Mouse (Mus musculus) splenic B cell, adult 2 months (primary cell): Measurements from ENCODE around the gene Slc35e3.

Experiments
- DNase-seq: peaks from one replicate; pipeline ENCODE4 v3.0.0-alpha.2; 2011; ENCODE audit warnings: low read depth, low spot score
- H3K27me3 ChIP-seq: 2 replicates; pipeline ENCODE4 v1.6.1; 2012; ENCODE audit warnings: mild to moderate bottlenecking, low read length, moderate library complexity, mixed read lengths; ENCODE audit not compliant: control insufficient read depth, poor library complexity, insufficient read depth, severe bottlenecking
- H3K36me3 ChIP-seq: 2 replicates; pipeline ENCODE4 v1.6.1; 2012; ENCODE audit warnings: mild to moderate bottlenecking, low read length, moderate library complexity, mixed read lengths; ENCODE audit not compliant: control insufficient read depth, poor library complexity, insufficient read depth, severe bottlenecking

Slc35e3 gene

GRCm38 (mm10) chr10:117746297-117746883 lies at the start of gene Slc35e3:
Gene Slc35e3, minus strand, starts transcription at chr10:117746365.
- peak; percentile 95 for DNase-seq
- Histone ChIP-seq H3K36me3 (0 out of 2 replicates have a peak, but pooled peaks cover 3% of the 10 kb centered on the region), H3K27me3 (no peaks in the 10 kb centered on the region)

DNA sequence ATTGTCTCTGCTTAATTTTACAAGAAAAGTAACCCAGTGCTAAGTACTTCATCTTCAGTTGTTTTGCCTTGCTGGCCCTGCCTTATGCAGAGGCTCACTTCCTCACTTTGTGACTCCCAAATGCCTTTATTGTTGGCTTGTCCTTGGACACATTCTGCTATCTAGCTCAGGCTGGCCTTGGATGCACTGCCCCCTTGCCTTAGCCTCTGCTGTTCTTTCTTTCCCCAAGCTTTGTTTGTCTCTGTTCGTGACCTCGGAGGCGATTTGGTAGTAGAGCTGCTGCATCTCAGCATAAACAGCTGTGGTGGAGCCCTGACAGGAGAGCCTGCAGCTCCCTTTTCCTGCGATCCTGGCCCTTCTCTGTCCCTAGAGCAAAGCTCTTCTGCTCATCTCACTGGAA lies 49.0 kb upstream of the Slc35e3 start:
- H3K27me3 ChIP-seq = no peaks in the 10 kb centered on the region
- DNase-seq = no peak
- H3K36me3 ChIP-seq = peaks cover 2% of the 10 kb centered on the region; the same call in 1 of the 2 replicates

DNA sequence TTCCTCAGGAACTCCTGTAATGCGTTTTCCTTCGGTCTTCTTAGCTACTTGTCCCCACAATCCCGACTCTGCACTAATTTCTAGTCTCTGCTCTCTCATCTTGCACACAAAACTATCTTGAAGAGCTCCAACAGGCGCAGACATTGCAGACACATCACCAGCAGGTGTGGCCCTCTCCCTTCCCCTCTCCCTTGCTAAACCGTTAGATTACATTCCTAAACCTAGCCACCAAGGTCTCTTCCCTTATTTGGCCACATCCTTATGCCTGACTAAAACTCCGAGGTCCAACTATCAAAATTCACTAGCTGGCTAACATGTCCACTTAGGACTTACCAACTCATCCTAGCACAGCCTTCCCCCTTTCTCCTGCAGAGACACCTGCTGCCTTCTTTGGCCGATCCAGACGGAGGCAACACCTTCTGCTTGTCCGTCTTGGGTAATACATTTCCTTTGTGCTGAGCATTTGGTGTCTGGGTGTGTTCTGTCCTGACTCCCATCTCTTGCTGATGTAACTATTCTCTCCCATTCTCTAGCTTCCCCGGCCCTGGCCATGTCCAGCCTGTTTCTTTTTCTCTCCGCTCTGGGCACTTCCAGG lies 47.4 kb upstream of the Slc35e3 start:
- Histone ChIP-seq H3K36me3 (peaks cover 2% of the 10 kb centered on the region; the same call in 1 of the 2 replicates), H3K27me3 (no peaks in the 10 kb centered on the region)
- DNase-seq = no peak

GRCm38 (mm10) chr10:117792141-117793091 lies 46.3 kb upstream of the Slc35e3 start, which contains the start of gene Nup107:
Gene Nup107, minus strand, starts transcription at chr10:117792705.
- peak; percentile 100 for DNase-seq
- H3K36me3 ChIP-seq = peaks cover 2% of the 10 kb centered on the region; the same call in 1 of the 2 replicates
- no peaks in the 10 kb centered on the region for H3K27me3 ChIP-seq

- no peak for DNase-seq
- no peaks in the 10 kb centered on the region for H3K27me3 ChIP-seq
- H3K36me3 ChIP-seq = peaks cover 2% of the 10 kb centered on the region; the same call in 1 of the 2 replicates
Observed at GRCm38 (mm10) chr10:117791171-117791470, 45.0 kb upstream of the Slc35e3 start.

DNA sequence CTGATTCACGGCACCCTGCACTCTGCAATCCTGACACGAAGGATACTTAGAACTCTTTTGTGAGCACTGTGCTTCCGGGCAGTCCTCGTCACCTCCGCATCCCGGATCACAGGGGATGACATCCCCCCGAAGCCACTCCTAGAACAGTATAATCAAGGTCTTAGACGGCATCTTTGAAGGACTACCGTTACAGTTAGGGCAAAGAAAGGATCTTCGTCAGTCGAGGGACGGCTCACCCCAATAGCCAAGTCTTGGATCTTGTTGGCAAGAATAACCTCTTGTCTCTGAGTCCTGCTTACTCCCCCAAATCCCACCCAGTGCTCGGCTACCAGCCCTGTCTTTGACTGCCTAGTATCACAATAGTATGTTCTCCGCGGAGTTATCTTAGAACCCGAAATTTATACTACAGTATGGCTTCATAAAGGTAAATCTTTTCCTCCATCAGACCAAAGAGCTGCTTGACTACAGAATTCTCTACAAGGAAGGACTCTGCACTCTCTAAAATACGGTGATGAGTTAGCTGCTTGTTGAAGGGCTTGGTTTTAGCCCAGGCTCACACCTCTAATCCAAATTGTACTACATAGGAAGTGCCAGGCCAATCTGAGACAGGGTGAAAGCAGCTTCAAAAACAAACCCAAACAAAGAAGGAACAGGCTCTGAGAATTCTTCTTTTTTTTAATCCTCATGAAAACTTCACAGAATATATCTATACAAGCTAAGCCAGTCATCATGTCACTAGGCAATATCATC lies 44.4 kb upstream of the Slc35e3 start:
- Histone ChIP-seq H3K27me3 (no peaks in the 10 kb centered on the region), H3K36me3 (peaks cover 2% of the 10 kb centered on the region; the same call in 1 of the 2 replicates)
- no peak for DNase-seq

- no peak for DNase-seq
- Histone ChIP-seq H3K36me3 (peaks cover 2% of the 10 kb centered on the region; the same call in 1 of the 2 replicates), H3K27me3 (no peaks in the 10 kb centered on the region)
Observed at GRCm38 (mm10) chr10:117790011-117790410, 43.8 kb upstream of the Slc35e3 start.

DNA sequence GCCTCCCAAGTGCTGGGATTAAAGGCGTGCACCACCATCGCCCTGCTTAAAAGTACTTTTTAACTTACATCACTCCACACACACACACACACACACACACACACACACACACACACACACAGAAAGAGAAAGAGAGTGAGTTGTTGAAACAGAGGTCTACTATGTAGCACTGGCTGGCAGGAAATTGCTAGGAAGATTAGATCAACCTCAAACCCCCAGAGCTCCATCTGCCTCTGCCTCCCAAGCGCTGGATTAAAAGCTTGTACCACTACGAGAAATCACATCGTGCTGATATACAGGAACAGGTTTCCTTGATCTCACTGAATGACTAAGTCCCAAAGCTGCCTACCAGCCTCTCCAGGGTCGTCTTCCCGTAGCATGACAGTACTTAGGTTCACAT lies 38.5 kb upstream of the Slc35e3 start:
- Histone ChIP-seq H3K27me3 (no peaks in the 10 kb centered on the region), H3K36me3 (peaks cover 7% of the 10 kb centered on the region; the same call in 1 of the 2 replicates)
- no peak for DNase-seq

DNA sequence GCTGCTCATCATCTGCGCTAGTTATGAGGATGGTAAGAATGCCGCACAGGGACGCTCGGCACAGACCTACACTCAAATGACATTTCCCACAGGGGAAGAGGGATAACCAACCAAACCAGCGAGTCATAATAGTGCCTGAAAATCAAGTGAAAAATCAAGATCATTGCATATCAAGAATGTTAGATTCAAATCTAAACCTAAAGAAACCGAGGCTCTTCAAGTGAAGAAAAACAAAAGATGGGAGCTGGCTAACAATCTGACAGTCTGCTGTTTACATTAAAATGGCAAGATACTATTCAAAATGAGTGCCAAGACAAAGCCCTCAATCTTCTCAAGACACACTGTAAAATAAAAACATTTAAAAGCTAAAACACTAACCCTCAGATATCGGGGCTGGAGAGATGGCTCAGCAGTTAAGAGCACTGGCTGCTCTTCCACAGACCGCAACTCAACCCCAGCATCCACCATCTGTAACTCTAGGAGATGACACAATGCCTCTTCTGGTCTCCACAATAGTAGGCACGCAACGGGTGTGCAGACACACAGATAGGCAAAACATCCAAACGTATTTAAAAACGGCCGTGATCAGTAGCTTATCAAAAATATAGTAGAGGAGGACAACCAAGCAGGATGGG lies 37.7 kb upstream of the Slc35e3 start:
- Histone ChIP-seq H3K27me3 (no peaks in the 10 kb centered on the region), H3K36me3 (peaks cover 7% of the 10 kb centered on the region; the same call in 1 of the 2 replicates)
- no peak for DNase-seq

DNA sequence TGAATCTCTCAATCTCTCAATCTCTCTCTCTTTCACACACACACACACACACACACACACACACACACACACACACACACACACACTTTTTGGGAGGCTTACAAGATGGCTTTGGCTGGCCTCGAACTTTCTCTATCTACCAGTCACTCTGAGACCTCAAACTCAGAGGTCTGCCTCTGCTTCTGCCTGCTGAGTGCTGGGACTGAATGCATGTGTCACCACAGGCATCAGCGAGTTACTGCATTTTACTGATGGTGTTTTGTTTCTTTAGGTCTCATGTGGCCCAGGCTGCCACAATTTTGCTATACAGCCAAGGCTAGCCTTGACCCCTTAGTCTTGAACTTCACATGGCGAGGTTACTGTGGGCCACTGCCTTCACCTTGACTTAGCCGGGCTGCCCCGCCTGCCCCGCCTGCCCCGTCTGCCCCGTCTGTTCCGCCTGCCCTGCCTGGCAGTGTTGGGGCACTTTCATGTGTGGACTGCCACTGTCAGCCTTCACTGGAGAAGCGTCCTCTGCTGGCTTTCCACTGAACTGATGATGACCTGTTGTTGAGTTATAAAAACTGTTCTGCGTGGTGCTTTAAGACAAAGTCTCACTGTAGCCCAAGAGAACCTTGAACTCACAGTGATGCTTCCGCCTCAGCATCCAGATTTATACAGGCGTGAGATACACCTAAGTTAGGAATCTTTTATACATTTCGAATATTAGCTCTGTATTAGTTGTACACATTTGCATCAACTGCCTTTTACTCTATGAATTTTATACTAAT lies 36.5 kb upstream of the Slc35e3 start:
- no peak for DNase-seq
- peaks cover 7% of the 10 kb centered on the region; the same call in 1 of the 2 replicates for H3K36me3 ChIP-seq
- H3K27me3 ChIP-seq = no peaks in the 10 kb centered on the region

DNA sequence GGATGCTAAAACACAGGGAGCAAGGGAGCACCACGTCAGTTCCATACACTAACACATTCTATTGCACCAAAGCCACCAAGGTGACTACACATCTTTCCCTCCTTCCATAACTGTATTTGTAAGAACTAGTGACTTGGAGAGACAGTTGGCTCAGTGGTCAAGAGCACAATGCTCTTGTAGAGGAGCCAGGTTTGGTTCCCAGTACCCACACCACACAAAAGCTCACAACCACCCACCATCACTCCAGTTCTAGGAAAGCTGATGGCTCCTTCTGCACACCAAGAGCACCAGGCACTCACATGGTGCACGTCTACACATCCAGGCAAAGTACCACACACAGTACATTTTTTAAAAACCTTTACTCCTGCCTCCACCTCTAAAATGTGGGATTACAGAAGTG lies 35.9 kb upstream of the Slc35e3 start:
- H3K36me3 ChIP-seq = peaks cover 7% of the 10 kb centered on the region; the same call in 1 of the 2 replicates
- DNase-seq = no peak
- H3K27me3 ChIP-seq = no peaks in the 10 kb centered on the region

DNA sequence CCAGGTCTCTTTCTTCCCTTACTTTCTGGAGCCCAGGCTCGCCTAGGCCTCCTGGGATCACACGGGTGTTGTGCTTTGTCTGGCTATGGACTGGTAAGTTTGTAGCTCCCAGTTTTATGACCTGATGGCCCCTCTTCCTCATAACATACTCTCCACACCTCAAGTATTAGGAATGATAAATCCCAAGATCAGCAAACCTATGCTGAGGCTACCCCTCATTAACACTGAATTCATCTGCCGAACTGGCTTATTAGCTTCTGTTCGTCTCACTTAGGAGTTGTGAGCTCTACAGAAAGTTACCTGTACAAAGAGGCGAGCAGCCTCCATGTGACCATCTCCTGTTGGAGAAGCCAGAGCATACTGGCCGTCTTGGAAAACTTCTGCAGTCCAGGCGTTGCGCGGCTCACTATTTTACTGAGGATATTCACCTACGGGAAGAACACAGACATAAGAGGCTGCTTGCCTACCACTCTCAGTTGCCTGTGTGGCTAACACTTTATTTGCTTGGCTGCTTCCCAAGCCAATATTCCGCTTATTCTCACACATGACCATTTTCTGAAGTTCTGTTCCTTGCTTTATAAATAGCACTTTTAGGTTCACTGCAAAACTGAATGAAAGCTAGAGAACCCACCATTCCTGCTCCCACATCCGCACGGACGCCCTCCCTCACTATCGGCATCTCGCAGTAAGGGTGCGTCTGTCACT lies 35.0 kb upstream of the Slc35e3 start:
- Histone ChIP-seq H3K36me3 (peaks cover 10% of the 10 kb centered on the region; the same call in 1 of the 2 replicates), H3K27me3 (no peaks in the 10 kb centered on the region)
- no peak for DNase-seq
